Mouse (Mus musculus) stomach, postnatal 0 days (tissue): ENCODE data around the gene Klhl36. TPM values are rescaled to one million over a fixed set of nuclear protein-coding genes. Genes with fewer than 3 reads are reported as not detected.

Experiments
- ATAC-seq: fragments of 200-750 bp; cut with Nextera tagmentation; 2 replicates; pipeline ENCODE4 v1.8.0; 2017; ENCODE audit not compliant: low FRiP score, low TSS enrichment
- DNase-seq: peaks from one replicate; pipeline ENCODE4 v3.0.0-alpha.2; 2016; ENCODE audit warnings: low spot score
- H3K27ac ChIP-seq: fragments of 300-500 bp; sonication (generic); replicated peaks from 2 replicates; pipeline ENCODE4 v1.5.1; 2014; ENCODE audit warnings: mild to moderate bottlenecking, control low read depth
- H3K27me3 ChIP-seq: fragments of 300-500 bp; sonication (generic); 2 replicates; pipeline ENCODE4 v1.6.1; 2014; ENCODE audit warnings: low read length; ENCODE audit not compliant: control insufficient read depth, insufficient read depth
- H3K36me3 ChIP-seq: fragments of 300-500 bp; sonication (generic); 2 replicates; pipeline ENCODE4 v1.6.1; 2014; ENCODE audit warnings: low read length, mixed read lengths; ENCODE audit not compliant: control insufficient read depth, insufficient read depth
- H3K4me1 ChIP-seq: fragments of 300-500 bp; sonication (generic); replicated peaks from 2 replicates; pipeline ENCODE4 v1.6.1; 2014; ENCODE audit warnings: antibody characterized with exemption; ENCODE audit not compliant: control insufficient read depth, insufficient read depth
- H3K4me2 ChIP-seq: fragments of 300-500 bp; sonication (generic); replicated peaks from 2 replicates; pipeline ENCODE4 v1.6.1; 2014; ENCODE audit warnings: low read depth, mild to moderate bottlenecking, control low read depth, moderate library complexity
- H3K4me3 ChIP-seq: fragments of 300-500 bp; sonication (generic); 2 replicates; pipeline ENCODE4 v1.5.1; 2014; ENCODE audit warnings: low read depth, low read length, control low read depth
- H3K9ac ChIP-seq: fragments of 300-500 bp; sonication (generic); 2 replicates; pipeline ENCODE4 v1.6.1; 2014; ENCODE audit warnings: mild to moderate bottlenecking, low read length, control low read depth, mixed read lengths
- H3K9me3 ChIP-seq: fragments of 300-500 bp; sonication (generic); 2 replicates; pipeline ENCODE4 v1.6.1; 2016; ENCODE audit warnings: low read length; ENCODE audit not compliant: control insufficient read depth
- CTCF ChIP-seq: IDR thresholded peaks from 2 replicates; pipeline ENCODE4 v1.5.1; 2016; ENCODE audit warnings: antibody characterized with exemption, low read depth, mild to moderate bottlenecking, moderate library complexity
- EP300 ChIP-seq: optimal IDR thresholded peaks from 2 replicates; pipeline ENCODE3; 2016; ENCODE audit warnings: antibody characterized with exemption
- whole genome bisulfite sequencing: fragments of 180-500 bp; shearing (Covaris S2); extraction: QIAGEN DNeasy Blood & Tissue Kit; methylation state at CpG from one replicate; pipeline ENCODE4 v1.1.7; 2014; 5-methylcytosine and 5-hydroxymethylcytosine counted together
- polyA plus RNA-seq: library from polyadenylated mRNA; unstranded; fragments of >200 nt; fragmentation: Nextera tagmentation; extraction: Ambion mirVana; gene quantifications from 2 replicates; pipeline ENCODE4 v1.2.1, GENCODE M21; 2015

Klhl36 gene
- polyA plus RNA-seq, 1 experiment from 2014 or later = 9.0 TPM

GRCm38 (mm10) chr8:119925428-119925827 lies 63.4 kb downstream of the Klhl36 start:
- Histone ChIP-seq H3K4me3 (no peak overlapping the region), H3K4me2 (no peak overlapping the region), H3K4me1 (no peaks in the 10 kb centered on the region; the same call in 1 of the 2 replicates), H3K9me3 (no peaks in the 10 kb centered on the region), H3K36me3 (no peaks in the 10 kb centered on the region), H3K27ac (no peak overlapping the region), H3K27me3 (no peaks in the 10 kb centered on the region), H3K9ac (no peak overlapping the region)
- no peak for TF ChIP-seq CTCF
- no peak for TF ChIP-seq EP300
- 84% methylated on average over 4 of the region's 4 CpGs for WGBS
- no peak for ATAC-seq
- no peak for DNase-seq

GRCm38 (mm10) chr8:119926474-119926873 lies 64.4 kb downstream of the Klhl36 start:
- no peak overlapping the region for H3K4me3 ChIP-seq
- no peak overlapping the region for H3K27ac ChIP-seq
- no peaks in the 10 kb centered on the region for H3K9me3 ChIP-seq
- ATAC-seq (no peak), DNase-seq (no peak)
- H3K36me3 ChIP-seq = no peaks in the 10 kb centered on the region
- no peaks in the 10 kb centered on the region; the same call in 1 of the 2 replicates for H3K4me1 ChIP-seq
- H3K9ac ChIP-seq = no peak overlapping the region
- TF ChIP-seq CTCF (peak; percentile 61), EP300 (no peak)
- H3K4me2 ChIP-seq = no peak overlapping the region
- no peaks in the 10 kb centered on the region for H3K27me3 ChIP-seq
- WGBS = 79% methylated on average over 2 of the region's 2 CpGs

Other genes with a start within 250 kb of the Klhl36 start
- gene Adad2, start 249.5 kb upstream of the Klhl36 start, polyA plus RNA-seq = not detected in 2 replicates
- 0.49 and 0.52 TPM in 2 replicates for gene Kcng4, start 226.6 kb upstream of the Klhl36 start, polyA plus RNA-seq
- 58.0 and 61.0 TPM in 2 replicates for gene Wfdc1, start 195.9 kb upstream of the Klhl36 start, polyA plus RNA-seq
- 7.7 and 8.8 TPM in 2 replicates for gene Atp2c2, start 162.3 kb upstream of the Klhl36 start, polyA plus RNA-seq
- 9.1 and 10.7 TPM in 2 replicates for gene Tldc1, start 83.8 kb upstream of the Klhl36 start, polyA plus RNA-seq
- gene Cotl1, start 21.7 kb upstream of the Klhl36 start, polyA plus RNA-seq = 100 and 106 TPM in 2 replicates
- 54.5 and 57.2 TPM in 2 replicates for gene Usp10, start 48.1 kb downstream of the Klhl36 start, polyA plus RNA-seq
- not detected in 2 replicates for gene Gm20388, start 48.6 kb downstream of the Klhl36 start, polyA plus RNA-seq
- gene Crispld2, start 130.2 kb downstream of the Klhl36 start, polyA plus RNA-seq = 29.2 and 29.6 TPM in 2 replicates
- 24.3 and 24.4 TPM in 2 replicates for gene Zdhhc7, start 239.2 kb downstream of the Klhl36 start, polyA plus RNA-seq